Mouse (Mus musculus) E14TG2a.4 (cell line): ENCODE measurements around the gene Atp6v0c.

Source experiments
- H3K27me3 ChIP-seq: 2 replicates; pipeline ENCODE4 v1.6.1; 2014; ENCODE audit warnings: low read length, control low read depth; ENCODE audit not compliant: insufficient read depth
- H3K36me3 ChIP-seq: 2 replicates; pipeline ENCODE4 v1.6.1; 2014; ENCODE audit warnings: low read length, control low read depth; ENCODE audit not compliant: insufficient read depth
- H3K4me1 ChIP-seq: replicated peaks from 2 replicates; pipeline ENCODE4 v1.6.1; 2014; ENCODE audit warnings: low read depth, low read length, control low read depth
- H3K4me3 ChIP-seq: replicated peaks from 2 replicates; pipeline ENCODE4 v1.5.1; 2014; ENCODE audit warnings: mild to moderate bottlenecking, low read length
- H3K9me3 ChIP-seq: 2 replicates; pipeline ENCODE4 v1.6.1; 2014; ENCODE audit warnings: low read length, control low read depth
- CTCF ChIP-seq: conservative IDR thresholded peaks from 2 replicates; pipeline ENCODE4 v1.5.1; 2014; ENCODE audit warnings: low read length
- NANOG ChIP-seq: IDR thresholded peaks from 2 replicates; pipeline ENCODE4 v1.6.1; 2014; ENCODE audit warnings: borderline replicate concordance, low read length, mixed read lengths
- POU5F1 ChIP-seq: IDR thresholded peaks from 2 replicates; pipeline ENCODE4 v1.6.1; 2014; ENCODE audit warnings: low read length, borderline replicate concordance

Gene Atp6v0c

GRCm38 (mm10) chr17:24156394-24156793, 13.1 kb downstream of the Atp6v0c start:
- peaks cover 68% of the 10 kb centered on the region for H3K36me3 ChIP-seq

GRCm38 (mm10) chr17:24155742-24156141, 13.8 kb downstream of the Atp6v0c start:
- peaks cover 61% of the 10 kb centered on the region for H3K4me1 ChIP-seq
- no peak for TF ChIP-seq POU5F1
- TF ChIP-seq CTCF: no peak
- no peak for TF ChIP-seq NANOG
- no peak overlapping the region for H3K4me3 ChIP-seq
- H3K36me3 ChIP-seq: peaks cover 62% of the 10 kb centered on the region
- H3K27me3 ChIP-seq: no peaks in the 10 kb centered on the region
- no peaks in the 10 kb centered on the region for H3K9me3 ChIP-seq

More at GRCm38 (mm10) chr17:24156394-24156793, 13.1 kb downstream of the Atp6v0c start:
- H3K9me3 ChIP-seq: no peaks in the 10 kb centered on the region
- H3K4me1 ChIP-seq: peaks cover 61% of the 10 kb centered on the region
- no peaks in the 10 kb centered on the region for H3K27me3 ChIP-seq
- TF ChIP-seq CTCF (no peak), POU5F1 (no peak), NANOG (no peak)
- H3K4me3 ChIP-seq: no peak overlapping the region

DNA sequence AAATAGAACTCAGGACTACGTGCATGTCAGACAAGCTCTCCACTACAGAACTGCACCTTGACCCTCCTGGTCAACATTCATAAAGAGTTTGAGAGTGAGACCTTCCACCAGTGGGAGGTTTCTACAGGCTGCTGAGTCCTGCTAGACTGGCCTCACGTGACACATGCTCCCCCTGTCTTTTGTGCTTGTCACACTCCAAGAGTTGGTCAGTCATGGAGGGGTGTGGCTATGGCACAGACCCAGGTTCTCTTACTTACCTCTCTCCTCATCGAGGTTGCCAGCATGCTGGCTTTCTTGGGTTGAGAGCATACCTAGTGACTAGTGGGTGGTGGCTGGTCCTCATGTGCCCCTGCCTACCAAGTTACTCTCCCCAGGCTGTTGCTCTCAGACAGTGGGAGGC, 15.0 kb downstream of the Atp6v0c start:
- TF ChIP-seq POU5F1 (no peak), NANOG (no peak), CTCF (no peak)
- peaks cover 56% of the 10 kb centered on the region for H3K4me1 ChIP-seq
- no peaks in the 10 kb centered on the region for H3K9me3 ChIP-seq
- no peaks in the 10 kb centered on the region for H3K27me3 ChIP-seq
- H3K36me3 ChIP-seq: peaks cover 53% of the 10 kb centered on the region
- H3K4me3 ChIP-seq: no peak overlapping the region

DNA sequence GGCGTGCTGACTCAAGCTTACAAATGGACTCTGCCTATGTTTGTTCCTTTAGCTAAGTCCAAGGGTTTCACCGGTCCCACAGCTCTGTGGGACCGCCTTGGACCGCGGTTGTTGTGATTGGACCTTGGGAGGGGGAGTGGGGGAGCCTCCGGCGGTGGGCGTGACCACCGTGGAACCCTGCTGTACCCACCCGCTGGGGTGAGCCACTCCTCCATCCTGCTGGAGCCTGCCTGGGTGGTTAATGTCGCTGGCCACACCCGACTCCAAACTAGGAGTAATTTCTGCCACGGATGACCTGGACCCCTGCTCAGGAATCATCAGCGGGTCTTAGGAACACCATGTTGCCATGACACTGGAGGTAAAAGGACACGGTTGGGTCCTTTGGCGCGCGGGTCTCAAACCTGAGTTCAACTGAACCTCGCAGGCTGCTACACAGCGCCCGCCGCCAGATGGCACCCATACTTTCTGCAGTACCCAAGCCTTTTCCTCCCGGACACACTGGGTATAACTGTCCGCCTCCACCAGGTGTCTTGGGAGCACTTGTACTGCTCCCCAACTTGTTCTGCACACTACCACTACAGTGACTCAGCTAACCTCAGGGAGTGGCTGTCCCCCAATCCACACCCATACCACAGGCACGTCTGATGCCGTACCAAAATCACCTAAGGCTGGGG, 17.5 kb downstream of the Atp6v0c start:
- Histone ChIP-seq H3K4me3 (peak overlapping the region; percentile 75), H3K4me1 (peaks cover 40% of the 10 kb centered on the region), H3K27me3 (no peaks in the 10 kb centered on the region), H3K9me3 (no peaks in the 10 kb centered on the region), H3K36me3 (peaks cover 36% of the 10 kb centered on the region)
- TF ChIP-seq POU5F1 (no peak), CTCF (peak; percentile 66), NANOG (no peak)

- Histone ChIP-seq H3K4me3 (peak overlapping the region; percentile 75), H3K4me1 (peaks cover 40% of the 10 kb centered on the region), H3K9me3 (no peaks in the 10 kb centered on the region), H3K36me3 (peaks cover 30% of the 10 kb centered on the region), H3K27me3 (no peaks in the 10 kb centered on the region)
- TF ChIP-seq POU5F1 (no peak), CTCF (no peak), NANOG (no peak)
Measured at GRCm38 (mm10) chr17:24151382-24151781, 18.1 kb downstream of the Atp6v0c start.

DNA sequence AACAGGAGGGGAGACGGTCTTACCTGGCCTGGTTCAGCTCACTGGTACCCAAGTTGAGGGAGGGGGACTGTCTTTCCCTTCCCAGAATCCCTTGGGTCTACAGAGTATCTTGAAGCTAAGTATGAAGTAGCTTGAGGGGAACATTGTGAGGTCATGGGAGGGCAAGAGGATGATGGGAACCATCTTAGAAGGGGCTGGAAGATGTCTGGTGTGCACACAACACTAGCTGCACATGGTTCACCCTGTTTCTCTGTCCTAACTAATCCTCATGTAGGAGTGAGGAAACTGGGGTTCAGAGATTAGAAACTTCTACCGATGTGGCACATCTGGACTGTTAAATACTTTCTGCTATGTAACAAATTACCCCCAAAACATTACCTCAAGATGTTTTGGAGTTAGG, 18.7 kb downstream of the Atp6v0c start, which contains the start of gene Pdpk1:
TSS of gene Pdpk1 (minus strand) at position 101 of the 400 bp plus-strand sequence.
- H3K36me3 ChIP-seq: peaks cover 24% of the 10 kb centered on the region
- TF ChIP-seq CTCF: no peak
- TF ChIP-seq NANOG: no peak
- TF ChIP-seq POU5F1: no peak
- no peaks in the 10 kb centered on the region for H3K9me3 ChIP-seq
- no peaks in the 10 kb centered on the region for H3K27me3 ChIP-seq
- peak within 1 kb of the TSS; percentile 75 for H3K4me3 ChIP-seq
- H3K4me1 ChIP-seq: peaks cover 39% of the 10 kb centered on the region

DNA sequence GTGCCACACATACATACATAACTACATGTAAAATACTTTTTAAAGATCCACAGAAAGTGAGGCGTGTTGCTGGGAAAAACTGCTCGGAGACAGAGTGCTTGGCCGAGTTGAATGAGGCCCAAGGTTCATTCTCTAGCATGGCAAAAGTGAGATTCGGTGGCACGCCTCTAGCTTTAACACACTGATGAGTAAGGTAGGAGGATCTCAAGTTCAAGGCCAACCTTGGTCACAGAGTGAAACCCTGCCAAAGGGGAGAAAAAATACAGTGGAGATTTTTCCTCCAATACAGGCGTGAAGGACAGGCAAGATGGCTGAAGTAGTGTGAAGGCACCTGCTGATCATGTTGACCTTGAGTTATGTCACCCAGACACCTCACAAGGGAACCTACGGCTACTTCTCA, 20.1 kb downstream of the Atp6v0c start:
- TF ChIP-seq POU5F1 (no peak), CTCF (no peak), NANOG (no peak)
- H3K4me3 ChIP-seq: no peak overlapping the region
- no peaks in the 10 kb centered on the region for H3K9me3 ChIP-seq
- H3K27me3 ChIP-seq: no peaks in the 10 kb centered on the region
- peaks cover 30% of the 10 kb centered on the region for H3K4me1 ChIP-seq
- H3K36me3 ChIP-seq: peaks cover 10% of the 10 kb centered on the region

DNA sequence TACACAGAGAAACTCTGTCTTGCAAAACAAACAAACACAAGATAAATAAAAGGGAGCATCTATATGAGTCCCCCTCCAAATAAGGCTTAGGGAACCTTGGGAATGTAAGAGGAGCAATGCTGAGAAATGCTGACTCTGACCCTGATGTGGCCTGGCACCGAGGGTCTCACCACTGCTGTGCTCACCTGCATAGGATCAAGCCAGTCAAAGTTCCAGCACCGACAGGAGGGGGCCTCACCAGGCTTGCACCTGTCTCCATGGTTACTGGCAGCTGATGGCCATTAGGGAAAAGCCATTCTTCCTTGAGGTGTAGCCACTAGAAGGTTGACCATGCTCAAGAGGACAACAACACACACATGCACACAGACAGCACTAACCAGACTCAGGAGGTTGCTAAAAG, 26.6 kb downstream of the Atp6v0c start:
- peaks cover 12% of the 10 kb centered on the region for H3K36me3 ChIP-seq
- no peak overlapping the region for H3K4me3 ChIP-seq
- H3K4me1 ChIP-seq: peaks cover 35% of the 10 kb centered on the region

GRCm38 (mm10) chr17:24141425-24141920, 28.0 kb downstream of the Atp6v0c start:
- peaks cover 19% of the 10 kb centered on the region for H3K36me3 ChIP-seq
- TF ChIP-seq NANOG: no peak
- no peak for TF ChIP-seq POU5F1
- no peak for TF ChIP-seq CTCF
- H3K9me3 ChIP-seq: no peaks in the 10 kb centered on the region
- peak overlapping the region; percentile 93 for H3K4me3 ChIP-seq
- peaks cover 49% of the 10 kb centered on the region for H3K4me1 ChIP-seq
- no peaks in the 10 kb centered on the region for H3K27me3 ChIP-seq

More for the DNA sequence above, 26.6 kb downstream of the Atp6v0c start:
- Histone ChIP-seq H3K9me3 (no peaks in the 10 kb centered on the region), H3K27me3 (no peaks in the 10 kb centered on the region)
- TF ChIP-seq POU5F1 (no peak), CTCF (no peak), NANOG (no peak)
